Comparison of ENCODE assay signal across 8 mouse cellular contexts in genomic region chr11:97659267-97659989, GRCm38 (mm10). TPM values are rescaled to one million over a fixed set of nuclear protein-coding genes. Genes with fewer than 3 reads are reported as not detected.
DNase-seq lines count a peak whose midpoint lies in the region; ATAC-seq lines count a peak whose summit lies in the region.

No protein-coding gene starts in this region.

- peak overlapping the region; percentile 94 for H3K27ac ChIP-seq in heart, embryonic 16.5 days (ENCODE audit: low read length)
- H3K27ac ChIP-seq in limb, embryonic 13.5 days = peak overlapping the region; percentile 65; the same call in 1 of the 2 replicates

- H3K4me3 ChIP-seq in heart, embryonic 16.5 days (ENCODE audit: low read length) = peak overlapping the region; percentile 69
- H3K4me3 ChIP-seq in limb, embryonic 13.5 days = peak overlapping the region; percentile 90

- no peak for ATAC-seq in heart, embryonic 16.5 days (replicated peaks; ENCODE audit: extremely low read depth, insufficient read depth, low FRiP score)
- no peak for ATAC-seq in limb, embryonic 13.5 days (ENCODE audit: low FRiP score, low read depth)
- ATAC-seq in frontal cortex, adult (ENCODE audit: low TSS enrichment) = no peak

- H3K27me3 ChIP-seq in heart, embryonic 16.5 days (ENCODE audit: control insufficient read depth, insufficient read depth, low read length) = no peaks in the 10 kb centered on the region
- peaks cover 21% of the 10 kb centered on the region for H3K27me3 ChIP-seq in limb, embryonic 13.5 days

- H3K9me3 ChIP-seq in heart, embryonic 16.5 days (replicated peaks; ENCODE audit: control insufficient read depth, low read length) = no peaks in the 10 kb centered on the region
- H3K9me3 ChIP-seq in limb, embryonic 13.5 days = no peaks in the 10 kb centered on the region

- H3K4me1 ChIP-seq in heart, embryonic 16.5 days (ENCODE audit: control insufficient read depth, insufficient read depth, low read length) = peaks cover 44% of the 10 kb centered on the region
- H3K4me1 ChIP-seq in limb, embryonic 13.5 days = peaks cover 37% of the 10 kb centered on the region

- H3K4me2 ChIP-seq in heart, embryonic 16.5 days (ENCODE audit: low read depth, low read length) = peak overlapping the region; percentile 80
- H3K4me2 ChIP-seq in limb, embryonic 13.5 days (replicated peaks) = peak overlapping the region; percentile 92

- WGBS in heart, embryonic 16.5 days = 6% methylated on average over 13 of the region's 13 CpGs
- 9% methylated on average over 13 of the region's 13 CpGs for WGBS in limb, embryonic 13.5 days

- H3K36me3 ChIP-seq in heart, embryonic 16.5 days (ENCODE audit: control insufficient read depth, insufficient read depth) = no peaks in the 10 kb centered on the region
- H3K36me3 ChIP-seq in limb, embryonic 13.5 days = no peaks in the 10 kb centered on the region

- H3K9ac ChIP-seq in heart, embryonic 16.5 days (ENCODE audit: low read length) = peak overlapping the region; percentile 86
- peak overlapping the region; percentile 88 for H3K9ac ChIP-seq in limb, embryonic 13.5 days

- DNase-seq in gastrocnemius, adult 18-20 months (ENCODE audit: low spot score) = peak; percentile 24
- no peak for DNase-seq in gastrocnemius, postnatal 4 days (ENCODE audit: low spot score in 2 of 2)
- peak; percentile 36 for DNase-seq in NIH3T3 (ENCODE audit: low read depth)
- DNase-seq in natural killer cell, adult 2 months (ENCODE audit: low spot score in 2 of 2) = peak; percentile 80 to 86
- no peak for DNase-seq in layer of hippocampus, adult 11-12 months (ENCODE audit: low spot score)

RNA-seq across cellular contexts. Expression of gene Mllt6, which starts 3.8 kb away (rescaled TPM):
- 10 to 100 TPM; 44.1 to 51.0 TPM for total RNA-seq in gastrocnemius, adult 18-20 months (2021)
- total RNA-seq in gastrocnemius, postnatal 4 days (2021) = 10 to 100 TPM; 30.8 to 32.1 TPM
- polyA plus RNA-seq in heart, embryonic 16.5 days (2015; fragmentation: Nextera tagmentation; extraction: Ambion mirVana) = 2.1 and 2.8 TPM in 2 replicates
- 2.9 and 3.3 TPM in 2 replicates for polyA plus RNA-seq in limb, embryonic 13.5 days (2015; fragmentation: Nextera tagmentation; extraction: Ambion mirVana)

RNA-seq across cellular contexts. Expression of gene Cisd3, which starts 26.2 kb away (rescaled TPM):
- total RNA-seq in gastrocnemius, adult 18-20 months (2021) = 100 to 1,000 TPM in 1 of 2 experiments, 10 to 100 TPM in 1; 96.7 to 102 TPM
- 10 to 100 TPM; 65.5 to 72.0 TPM for total RNA-seq in gastrocnemius, postnatal 4 days (2021)
- polyA plus RNA-seq in heart, embryonic 16.5 days (2015; fragmentation: Nextera tagmentation; extraction: Ambion mirVana) = 81.1 and 86.1 TPM in 2 replicates
- polyA plus RNA-seq in limb, embryonic 13.5 days (2015; fragmentation: Nextera tagmentation; extraction: Ambion mirVana) = 11.2 and 13.5 TPM in 2 replicates

RNA-seq across cellular contexts. Expression of gene Epop, which starts 29.9 kb away (rescaled TPM):
- under 1 TPM; 0.75 to 1.00 TPM for total RNA-seq in gastrocnemius, adult 18-20 months (2021)
- total RNA-seq in gastrocnemius, postnatal 4 days (2021) = under 1 TPM; 0.47 to 0.76 TPM
- polyA plus RNA-seq in heart, embryonic 16.5 days (2015; fragmentation: Nextera tagmentation; extraction: Ambion mirVana) = 0.70 and 0.79 TPM in 2 replicates
- 3.5 and 4.6 TPM in 2 replicates for polyA plus RNA-seq in limb, embryonic 13.5 days (2015; fragmentation: Nextera tagmentation; extraction: Ambion mirVana)

RNA-seq across cellular contexts. Expression of gene Pcgf2, which starts 40.9 kb away (rescaled TPM):
- 1 to 10 TPM in 1 of 2 experiments, under 1 TPM in 1; 0.96 to 2.3 TPM for total RNA-seq in gastrocnemius, adult 18-20 months (2021)
- 10 to 100 TPM; 27.3 to 33.0 TPM for total RNA-seq in gastrocnemius, postnatal 4 days (2021)
- 11.4 and 14.2 TPM in 2 replicates for polyA plus RNA-seq in heart, embryonic 16.5 days (2015; fragmentation: Nextera tagmentation; extraction: Ambion mirVana)
- polyA plus RNA-seq in limb, embryonic 13.5 days (2015; fragmentation: Nextera tagmentation; extraction: Ambion mirVana) = 20.7 and 21.3 TPM in 2 replicates

RNA-seq across cellular contexts. Expression of gene Psmb3, which starts 43.8 kb away (rescaled TPM):
- total RNA-seq in gastrocnemius, adult 18-20 months (2021) = 100 to 1,000 TPM; 150 to 167 TPM
- total RNA-seq in gastrocnemius, postnatal 4 days (2021) = 100 to 1,000 TPM; 203 to 227 TPM
- 359 and 395 TPM in 2 replicates for polyA plus RNA-seq in heart, embryonic 16.5 days (2015; fragmentation: Nextera tagmentation; extraction: Ambion mirVana)
- 490 and 497 TPM in 2 replicates for polyA plus RNA-seq in limb, embryonic 13.5 days (2015; fragmentation: Nextera tagmentation; extraction: Ambion mirVana)

Comparison
In these comparisons a context has a peak if more than half of its experiments do, and no peak if none do; other contexts are left out.
1. DNase-seq: peak in gastrocnemius, adult 18-20 months (single experiment), NIH3T3 (single experiment) and natural killer cell, adult 2 months (2 of 2); none in gastrocnemius, postnatal 4 days (0 of 2) and layer of hippocampus, adult 11-12 months (single experiment).